Comparison of ENCODE assay signal across 8 mouse cellular contexts in the genomic region with DNA sequence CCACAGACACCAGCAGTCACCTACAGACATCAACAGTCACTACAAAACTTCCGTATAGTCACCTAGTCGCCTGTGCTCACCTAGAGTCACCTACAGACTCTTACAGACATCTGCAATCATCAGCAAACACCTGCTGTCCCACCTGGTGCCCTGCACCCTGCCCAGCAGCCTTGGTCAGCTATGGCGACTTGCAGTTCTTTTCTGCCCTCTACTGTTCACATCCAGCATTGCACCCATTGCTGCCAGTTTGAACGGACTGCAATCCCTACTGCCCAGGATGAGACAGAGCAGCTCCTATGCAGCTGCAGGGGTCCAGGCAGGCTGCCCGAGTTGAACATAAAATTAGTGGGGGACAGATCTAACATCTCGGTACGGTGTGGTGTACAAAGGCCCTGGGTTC. TPM values are rescaled to one million over a fixed set of nuclear protein-coding genes. Genes with fewer than 3 reads are reported as not detected.
DNase-seq lines count a peak whose midpoint lies in the region; ATAC-seq and TF ChIP-seq lines count a peak whose summit lies in the region.

No protein-coding gene starts in this region.

- no peaks in the 10 kb centered on the region for H3K9me3 ChIP-seq in heart, postnatal 0 days (replicated peaks; ENCODE audit: control insufficient read depth, low read length)
- H3K9me3 ChIP-seq in liver, embryonic 16.5 days (replicated peaks; ENCODE audit: control insufficient read depth, low read length) = no peaks in the 10 kb centered on the region
- no peaks in the 10 kb centered on the region for H3K9me3 ChIP-seq in neural tube, embryonic 15.5 days (replicated peaks)

- 2% methylated on average over 7 of the region's 7 CpGs for WGBS in heart, postnatal 0 days
- WGBS in liver, embryonic 16.5 days (ENCODE audit: insufficient replicate concordance) = under 1% methylated on average over 7 of the region's 7 CpGs
- 2% methylated on average over 7 of the region's 7 CpGs for WGBS in neural tube, embryonic 15.5 days

- DNase-seq in CD8-positive naive resting alpha-beta T cell, adult 2 months (ENCODE audit: low read depth in 2 of 2, low spot score in 2 of 2) = peak; percentile 79 to 84
- DNase-seq in brain, adult 2 months (ENCODE audit: low read depth, low spot score) = peak; percentile 96
- peak; percentile 73 for DNase-seq in heart, postnatal 0 days (ENCODE audit: low spot score)
- peak; percentile 89 for DNase-seq in kidney, postnatal 14 days
- DNase-seq in thymus, adult 18-20 months = peak; percentile 36 to 58

- H3K27me3 ChIP-seq in heart, postnatal 0 days (ENCODE audit: control insufficient read depth, insufficient read depth, low read length) = peaks cover 49% of the 10 kb centered on the region
- peaks cover 46% of the 10 kb centered on the region for H3K27me3 ChIP-seq in liver, embryonic 16.5 days (ENCODE audit: control insufficient read depth, insufficient read depth, low read depth, low read length)
- peaks cover 49% of the 10 kb centered on the region for H3K27me3 ChIP-seq in neural tube, embryonic 15.5 days (replicated peaks)

- no peak for TF ChIP-seq EP300 in heart, postnatal 0 days (IDR thresholded peaks at IDR 0.05; ENCODE audit: low read depth)

- H3K36me3 ChIP-seq in heart, postnatal 0 days (replicated peaks; ENCODE audit: control insufficient read depth, insufficient read depth, low read length) = no peaks in the 10 kb centered on the region
- no peaks in the 10 kb centered on the region for H3K36me3 ChIP-seq in liver, embryonic 16.5 days (ENCODE audit: control insufficient read depth, insufficient read depth)
- H3K36me3 ChIP-seq in neural tube, embryonic 15.5 days = no peaks in the 10 kb centered on the region

- no peak overlapping the region for H3K4me2 ChIP-seq in heart, postnatal 0 days (ENCODE audit: low read depth, low read length)
- no peak overlapping the region for H3K4me2 ChIP-seq in liver, embryonic 16.5 days (ENCODE audit: low read depth, low read length)
- H3K4me2 ChIP-seq in neural tube, embryonic 15.5 days = no peak overlapping the region

- H3K4me1 ChIP-seq in heart, postnatal 0 days (ENCODE audit: control insufficient read depth, insufficient read depth) = no peaks in the 10 kb centered on the region
- H3K4me1 ChIP-seq in liver, embryonic 16.5 days (ENCODE audit: control insufficient read depth, low read depth, low read length) = no peaks in the 10 kb centered on the region
- peaks cover 8% of the 10 kb centered on the region; the same call in 1 of the 2 replicates for H3K4me1 ChIP-seq in neural tube, embryonic 15.5 days

- peak; percentile 95 for TF ChIP-seq CTCF in heart, postnatal 0 days (IDR thresholded peaks at IDR 0.05; ENCODE audit: low read depth)

- no peak overlapping the region for H3K9ac ChIP-seq in heart, postnatal 0 days (replicated peaks; ENCODE audit: low read depth, low read length)
- H3K9ac ChIP-seq in liver, embryonic 16.5 days (ENCODE audit: low read depth, low read length) = no peak overlapping the region
- H3K9ac ChIP-seq in neural tube, embryonic 15.5 days (replicated peaks) = no peak overlapping the region

- no peak overlapping the region for H3K4me3 ChIP-seq in heart, postnatal 0 days (ENCODE audit: low read depth, low read length)
- no peak overlapping the region for H3K4me3 ChIP-seq in liver, embryonic 16.5 days (ENCODE audit: low read depth, low read length)
- no peak overlapping the region for H3K4me3 ChIP-seq in neural tube, embryonic 15.5 days (replicated peaks)

- peak; percentile 87 for ATAC-seq in erythroid progenitor cell, adult 5-6 weeks (replicated peaks; ENCODE audit: low FRiP score, poor library complexity, severe bottlenecking)
- peak; percentile 76 for ATAC-seq in heart, postnatal 0 days (ENCODE audit: insufficient read depth, low read depth)
- ATAC-seq in liver, embryonic 16.5 days (ENCODE audit: low read depth) = peak; percentile 55
- peak; percentile 75 for ATAC-seq in neural tube, embryonic 15.5 days (ENCODE audit: low FRiP score)

- no peak overlapping the region for H3K27ac ChIP-seq in heart, postnatal 0 days (ENCODE audit: low read depth)
- no peak overlapping the region for H3K27ac ChIP-seq in liver, embryonic 16.5 days (ENCODE audit: low read length)
- H3K27ac ChIP-seq in neural tube, embryonic 15.5 days (replicated peaks) = no peak overlapping the region

RNA-seq across cellular contexts. Expression of gene Nfic, which starts 5.3 kb away (rescaled TPM):
- 10.1 and 15.1 TPM in 2 replicates for total RNA-seq in erythroid progenitor cell, adult 5-6 weeks (2015; ENCODE audit: low replicate concordance)
- 0.45 and 0.90 TPM in 2 replicates for total RNA-seq in erythroid progenitor cell, adult 5-6 weeks (2017; ENCODE audit: low replicate concordance)
- total RNA-seq in heart, postnatal 0 days (2014; rRNA removed; ENCODE audit: low replicate concordance) = 24.6 and 47.6 TPM in 2 replicates
- 73.7 and 77.9 TPM in 2 replicates for polyA plus RNA-seq in heart, postnatal 0 days (2015; fragmentation: Nextera tagmentation; extraction: Ambion mirVana)
- polyA plus RNA-seq in liver, embryonic 16.5 days (2015; fragmentation: Nextera tagmentation; extraction: Ambion mirVana) = 10.2 and 12.0 TPM in 2 replicates
- polyA plus RNA-seq in neural tube, embryonic 15.5 days (2015; fragmentation: Nextera tagmentation; extraction: Ambion mirVana) = 35.0 and 35.8 TPM in 2 replicates

RNA-seq across cellular contexts. Expression of gene Celf5, which starts 32.4 kb away (rescaled TPM):
- not detected in 2 replicates for total RNA-seq in erythroid progenitor cell, adult 5-6 weeks (2015; ENCODE audit: low replicate concordance)
- total RNA-seq in erythroid progenitor cell, adult 5-6 weeks (2017; ENCODE audit: low replicate concordance) = not detected in 2 replicates
- total RNA-seq in heart, postnatal 0 days (2014; rRNA removed; ENCODE audit: low replicate concordance) = not detected in 2 replicates
- 0.07 and 0.08 TPM in 2 replicates for polyA plus RNA-seq in heart, postnatal 0 days (2015; fragmentation: Nextera tagmentation; extraction: Ambion mirVana)
- polyA plus RNA-seq in liver, embryonic 16.5 days (2015; fragmentation: Nextera tagmentation; extraction: Ambion mirVana) = 0.05 TPM in 1 of 2 replicates, not detected in the other
- 54.8 and 62.5 TPM in 2 replicates for polyA plus RNA-seq in neural tube, embryonic 15.5 days (2015; fragmentation: Nextera tagmentation; extraction: Ambion mirVana)

RNA-seq across cellular contexts. Expression of gene Ncln, which starts 46.1 kb away (rescaled TPM):
- 8.6 and 37.7 TPM in 2 replicates for total RNA-seq in erythroid progenitor cell, adult 5-6 weeks (2015; ENCODE audit: low replicate concordance)
- total RNA-seq in erythroid progenitor cell, adult 5-6 weeks (2017; ENCODE audit: low replicate concordance) = 8.7 and 27.1 TPM in 2 replicates
- total RNA-seq in heart, postnatal 0 days (2014; rRNA removed; ENCODE audit: low replicate concordance) = 88.5 and 91.5 TPM in 2 replicates
- 27.1 and 30.5 TPM in 2 replicates for polyA plus RNA-seq in heart, postnatal 0 days (2015; fragmentation: Nextera tagmentation; extraction: Ambion mirVana)
- polyA plus RNA-seq in liver, embryonic 16.5 days (2015; fragmentation: Nextera tagmentation; extraction: Ambion mirVana) = 39.3 and 47.1 TPM in 2 replicates
- polyA plus RNA-seq in neural tube, embryonic 15.5 days (2015; fragmentation: Nextera tagmentation; extraction: Ambion mirVana) = 68.5 and 70.3 TPM in 2 replicates

RNA-seq across cellular contexts. Expression of gene S1pr4, which starts 49.8 kb away (rescaled TPM):
- total RNA-seq in erythroid progenitor cell, adult 5-6 weeks (2015; ENCODE audit: low replicate concordance) = 2.2 and 5.4 TPM in 2 replicates
- 2.3 and 3.7 TPM in 2 replicates for total RNA-seq in erythroid progenitor cell, adult 5-6 weeks (2017; ENCODE audit: low replicate concordance)
- 0.66 TPM in 1 of 2 replicates, not detected in the other for total RNA-seq in heart, postnatal 0 days (2014; rRNA removed; ENCODE audit: low replicate concordance)
- 0.34 and 0.43 TPM in 2 replicates for polyA plus RNA-seq in heart, postnatal 0 days (2015; fragmentation: Nextera tagmentation; extraction: Ambion mirVana)
- polyA plus RNA-seq in liver, embryonic 16.5 days (2015; fragmentation: Nextera tagmentation; extraction: Ambion mirVana) = 4.8 and 5.3 TPM in 2 replicates
- polyA plus RNA-seq in neural tube, embryonic 15.5 days (2015; fragmentation: Nextera tagmentation; extraction: Ambion mirVana) = 0.69 and 2.1 TPM in 2 replicates

RNA-seq across cellular contexts. Expression of gene Smim24, which starts 57.3 kb away (rescaled TPM):
- total RNA-seq in erythroid progenitor cell, adult 5-6 weeks (2015; ENCODE audit: low replicate concordance) = 5.4 and 7.5 TPM in 2 replicates
- 4.2 TPM in 1 of 2 replicates, not detected in the other for total RNA-seq in erythroid progenitor cell, adult 5-6 weeks (2017; ENCODE audit: low replicate concordance)
- total RNA-seq in heart, postnatal 0 days (2014; rRNA removed; ENCODE audit: low replicate concordance) = 6.6 and 7.8 TPM in 2 replicates
- polyA plus RNA-seq in heart, postnatal 0 days (2015; fragmentation: Nextera tagmentation; extraction: Ambion mirVana) = 3.3 and 3.8 TPM in 2 replicates
- 1.7 and 4.1 TPM in 2 replicates for polyA plus RNA-seq in liver, embryonic 16.5 days (2015; fragmentation: Nextera tagmentation; extraction: Ambion mirVana)
- 2.5 and 9.3 TPM in 2 replicates for polyA plus RNA-seq in neural tube, embryonic 15.5 days (2015; fragmentation: Nextera tagmentation; extraction: Ambion mirVana)

Comparison
In these comparisons a context has a peak if more than half of its experiments do, and no peak if none do; other contexts are left out.
1. RNA of gene Celf5, which starts 32.4 kb away (polyA plus RNA-seq): 54.8 to 62.5 TPM in neural tube, embryonic 15.5 days; 0.07 to 0.08 TPM in heart, postnatal 0 days and 0.05 TPM in liver, embryonic 16.5 days; every median in the first group is over 10 times any median in the second.
2. Peak in every context shown above with its lines, with median percentiles within 50 percentile points of each other: DNase-seq and ATAC-seq.